Mouse (Mus musculus): Measurements from ENCODE around the gene Katnb1.

Katnb1 gene

DNA sequence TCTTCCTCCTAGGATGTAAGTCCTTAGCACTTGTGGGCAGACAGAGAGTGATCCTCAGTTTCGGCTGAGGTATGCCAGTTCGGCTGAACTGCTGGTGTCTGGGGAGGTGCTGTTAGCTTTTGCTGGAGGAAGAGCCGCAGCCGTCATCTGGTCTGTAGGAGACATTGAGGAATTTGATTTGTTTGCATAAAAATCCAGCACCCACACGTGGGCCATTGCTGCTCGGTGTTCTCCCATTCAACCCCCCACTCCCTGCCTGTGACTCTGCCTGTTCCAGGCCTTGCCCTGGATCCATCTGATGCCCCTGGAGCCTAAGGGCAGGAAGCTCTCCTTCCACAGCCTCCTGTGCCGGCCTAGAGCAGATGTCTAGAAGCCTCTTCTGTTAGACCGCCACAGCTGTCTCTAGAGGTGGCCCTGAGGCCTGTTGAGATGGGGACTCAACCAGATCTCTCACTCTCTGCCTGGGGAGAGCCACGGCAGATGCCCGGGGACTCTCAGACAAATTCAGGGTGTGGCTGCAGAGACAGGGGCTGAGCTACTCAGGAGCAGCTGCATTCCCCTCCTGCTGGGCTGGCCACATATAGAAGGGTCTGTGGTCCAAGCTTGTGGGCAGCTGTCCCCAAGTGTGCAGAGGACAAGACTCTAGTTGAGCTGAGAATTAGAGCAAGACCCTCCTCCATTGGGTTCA lies 3.9 kb downstream of the Katnb1 start:
- DNase-seq (ENCODE audit: low spot score): no peak

DNA sequence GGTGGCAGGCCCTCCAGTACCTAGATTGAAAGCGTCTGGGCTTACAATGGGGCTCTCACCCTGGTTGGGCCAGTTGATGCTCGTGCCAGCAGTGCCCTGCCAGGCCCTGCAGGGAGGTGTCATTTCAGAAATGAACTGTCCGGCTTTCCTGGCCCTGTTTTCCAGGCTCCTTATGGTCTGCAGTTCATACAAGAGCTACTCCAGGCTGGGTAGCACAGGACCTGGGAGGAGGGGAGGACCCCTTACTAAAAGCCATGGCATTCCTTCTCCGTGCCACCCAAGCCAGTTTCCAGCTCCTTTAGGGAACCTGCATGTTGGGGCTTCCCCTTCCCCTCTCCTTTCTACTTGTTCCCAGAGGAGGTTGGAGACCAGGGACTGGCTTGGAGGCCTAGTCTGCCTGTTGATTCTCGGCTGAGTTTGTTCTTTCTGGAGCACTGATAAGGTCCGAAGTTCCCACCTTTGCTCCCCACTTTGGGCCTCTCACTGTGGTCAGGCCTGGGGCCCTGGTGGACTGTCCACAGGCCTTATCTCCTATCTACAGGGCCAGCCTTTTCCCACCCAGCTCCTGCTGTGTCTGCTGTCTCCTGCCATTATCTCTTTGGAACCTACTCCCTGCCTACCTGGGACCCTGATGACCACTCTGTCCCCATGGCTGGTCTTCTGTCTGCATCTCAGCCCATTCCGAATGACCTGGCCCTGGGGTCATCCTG lies 4.6 kb downstream of the Katnb1 start:
- DNase-seq (ENCODE audit: low spot score): no peak

DNA sequence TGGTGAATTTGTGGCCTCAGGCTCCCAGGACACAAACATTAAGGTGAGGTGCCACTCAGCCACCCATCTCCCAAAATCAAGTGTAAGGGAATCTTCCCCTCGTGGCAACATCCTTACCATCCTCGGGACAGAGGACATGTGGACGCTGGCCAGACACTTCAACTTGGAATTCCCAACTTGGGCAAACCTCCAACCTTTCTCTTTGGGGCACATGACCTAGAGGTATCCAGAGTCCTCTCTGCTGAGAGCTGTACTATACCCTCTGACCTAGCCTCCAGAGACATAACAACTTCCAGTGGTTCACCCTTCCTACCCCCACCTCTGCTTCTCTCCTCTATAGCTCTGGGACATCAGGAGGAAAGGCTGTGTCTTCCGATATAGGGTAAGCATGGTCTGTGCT lies 12.6 kb downstream of the Katnb1 start:
- no peak for DNase-seq (ENCODE audit: low spot score)

DNA sequence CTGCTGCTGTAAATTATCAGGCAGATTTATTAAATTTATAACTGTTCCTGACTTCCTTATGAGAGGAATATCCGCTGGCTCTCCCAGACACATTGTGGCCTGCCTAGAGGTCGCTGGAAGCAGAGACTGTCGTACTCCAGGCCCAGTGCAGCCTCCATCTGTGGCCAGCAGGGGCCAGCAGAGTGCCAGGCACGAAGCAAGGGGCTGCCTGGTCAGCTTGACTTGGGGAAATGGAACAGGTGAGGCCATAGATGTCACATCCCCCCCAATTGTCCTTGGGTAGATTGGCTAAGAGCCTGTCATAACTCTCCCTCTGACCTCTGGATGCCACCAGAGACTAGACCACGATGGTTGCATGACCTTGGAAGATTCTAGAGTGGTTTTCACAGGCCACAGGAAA lies 18.0 kb downstream of the Katnb1 start:
- DNase-seq (ENCODE audit: low spot score): peak; percentile 75

DNA sequence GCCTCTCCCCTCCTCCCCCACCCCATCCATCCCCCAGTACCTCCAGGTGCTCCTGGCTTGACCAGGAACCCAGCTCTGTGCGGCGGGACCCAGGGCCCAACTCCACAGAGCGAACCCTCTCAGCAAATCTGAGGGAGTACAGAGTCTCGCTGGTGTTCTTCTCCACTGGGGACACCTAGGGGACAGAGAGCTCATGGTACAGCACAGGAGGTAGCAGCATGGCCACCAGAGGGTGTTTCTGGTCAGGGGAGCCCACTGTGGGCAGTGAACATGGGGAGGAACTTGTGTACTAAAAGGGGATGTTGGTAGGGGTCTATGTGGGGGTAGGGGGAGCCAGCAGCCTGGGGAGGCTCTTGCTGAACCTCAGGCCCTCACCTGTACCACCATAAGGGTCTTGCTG lies 21.0 kb downstream of the Katnb1 start:
- DNase-seq (ENCODE audit: low spot score): no peak

DNA sequence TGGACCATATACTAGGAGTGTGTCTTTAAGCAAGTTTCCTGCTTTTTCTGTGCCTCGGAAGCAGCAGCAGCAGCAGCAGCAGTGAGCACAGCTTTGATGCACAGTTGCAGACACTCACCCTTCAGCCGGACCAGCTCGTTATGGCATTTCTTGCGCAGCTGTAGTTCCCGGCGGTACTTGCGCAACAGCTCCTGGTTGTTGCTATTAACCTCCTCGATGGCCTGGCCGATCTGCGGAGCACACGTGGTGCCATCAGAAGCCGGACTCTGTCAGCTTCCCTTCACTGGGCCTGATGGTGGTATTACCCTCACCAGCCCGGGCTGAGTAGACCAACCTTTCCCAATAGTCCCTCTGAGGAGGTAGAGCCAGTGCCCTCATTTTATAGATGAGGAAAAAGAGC lies 26.3 kb downstream of the Katnb1 start:
- no peak for DNase-seq (ENCODE audit: low spot score)

DNA sequence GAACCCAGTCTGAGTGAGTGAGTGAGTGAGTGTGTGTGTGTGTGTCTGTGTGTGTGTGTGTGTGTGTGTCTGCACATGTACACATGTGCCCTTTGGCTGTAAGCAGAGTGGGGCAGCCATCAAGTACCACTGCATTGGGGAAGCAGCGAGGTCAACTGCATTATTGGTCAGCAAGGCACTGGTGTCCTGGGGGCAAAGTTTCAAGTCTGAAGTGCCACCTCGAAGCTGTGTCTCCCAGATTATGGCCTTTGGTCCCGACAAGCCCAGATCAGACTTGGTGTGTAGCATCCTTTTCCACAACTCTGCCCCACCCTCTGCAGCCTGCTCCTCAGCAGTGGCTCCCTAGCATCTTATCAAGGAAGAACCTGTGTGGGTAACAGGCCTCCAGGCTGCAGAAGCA lies 31.6 kb downstream of the Katnb1 start:
- DNase-seq (ENCODE audit: low spot score): no peak

DNA sequence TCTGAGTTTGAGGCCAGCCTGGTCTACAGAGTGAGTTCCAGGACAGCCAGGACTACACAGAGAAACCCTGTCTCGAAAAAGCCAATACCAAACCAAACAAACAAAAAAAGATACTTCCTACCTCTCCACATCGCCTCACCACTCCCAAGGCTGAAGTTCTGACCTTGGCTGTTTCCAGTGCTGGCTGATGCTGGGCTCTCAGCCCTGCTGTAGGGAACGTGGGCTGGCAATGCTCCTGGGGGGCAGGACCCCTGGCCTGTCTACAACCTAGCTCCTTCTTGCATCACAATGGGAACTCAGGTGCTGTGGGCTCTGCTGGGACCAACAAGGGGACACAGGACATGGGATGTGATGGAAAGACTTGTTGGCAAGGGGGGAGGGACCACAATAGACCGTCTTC lies 32.1 kb downstream of the Katnb1 start:
- no peak for DNase-seq (ENCODE audit: low spot score)

DNA sequence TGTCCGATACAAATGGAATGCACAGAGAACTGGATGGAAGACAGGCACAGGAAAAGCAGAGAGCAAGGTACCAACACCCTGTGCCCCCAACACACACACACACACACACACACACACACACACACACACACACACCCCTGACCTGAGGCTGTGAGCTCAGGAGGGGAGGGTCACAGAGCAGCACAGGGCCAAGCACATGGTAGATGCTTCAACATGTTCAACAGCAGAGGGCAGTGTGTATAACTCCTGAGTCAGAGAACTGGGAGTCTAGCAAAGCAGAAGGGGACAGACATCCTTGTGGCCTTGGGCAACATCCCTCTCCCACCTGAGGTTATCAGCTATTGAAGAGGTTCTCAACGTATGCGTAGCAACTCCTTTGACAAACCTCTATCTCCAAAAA lies 32.8 kb downstream of the Katnb1 start:
- DNase-seq (ENCODE audit: low spot score): no peak

DNA sequence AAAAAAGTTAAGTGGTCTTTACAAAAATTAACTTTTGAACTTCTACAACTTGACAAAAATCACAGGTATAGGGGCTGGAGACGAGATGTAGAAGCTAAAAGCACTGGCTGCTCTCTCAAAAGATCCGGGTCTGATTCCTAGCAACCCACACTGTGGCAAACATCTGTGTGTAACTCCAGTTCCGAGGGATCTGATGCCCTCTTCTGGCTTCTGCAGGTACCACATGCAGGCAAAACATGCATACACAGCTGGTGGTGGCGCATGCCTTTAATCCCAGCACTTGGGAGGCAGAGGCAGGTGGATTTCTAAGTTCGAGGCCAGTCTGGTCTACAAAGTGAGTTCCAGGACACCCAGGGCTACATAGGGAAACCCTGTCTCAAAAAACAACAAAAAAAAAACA lies 42.5 kb downstream of the Katnb1 start:
- no peak for DNase-seq (ENCODE audit: low spot score)

DNA sequence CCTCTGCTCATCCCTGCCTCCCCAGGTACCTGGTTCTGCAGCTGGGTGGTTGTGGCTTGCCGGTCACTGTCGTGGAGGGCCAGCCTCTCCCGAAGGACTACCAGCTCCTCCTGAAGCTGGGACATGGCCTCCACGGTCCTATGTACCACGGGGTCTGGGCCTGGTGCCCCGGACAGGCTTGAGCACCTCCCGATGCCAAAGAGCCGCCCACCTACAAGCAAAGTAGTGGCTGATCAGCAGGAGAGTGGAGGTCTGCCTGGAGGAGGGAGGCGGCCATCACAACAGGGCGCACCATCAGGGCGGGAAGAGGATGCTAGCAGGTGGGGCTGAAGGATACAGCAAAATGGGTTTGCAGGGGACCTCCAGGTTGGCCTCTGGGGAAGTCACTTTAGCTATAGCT lies 45.5 kb downstream of the Katnb1 start:
- DNase-seq (ENCODE audit: low spot score): no peak

DNA sequence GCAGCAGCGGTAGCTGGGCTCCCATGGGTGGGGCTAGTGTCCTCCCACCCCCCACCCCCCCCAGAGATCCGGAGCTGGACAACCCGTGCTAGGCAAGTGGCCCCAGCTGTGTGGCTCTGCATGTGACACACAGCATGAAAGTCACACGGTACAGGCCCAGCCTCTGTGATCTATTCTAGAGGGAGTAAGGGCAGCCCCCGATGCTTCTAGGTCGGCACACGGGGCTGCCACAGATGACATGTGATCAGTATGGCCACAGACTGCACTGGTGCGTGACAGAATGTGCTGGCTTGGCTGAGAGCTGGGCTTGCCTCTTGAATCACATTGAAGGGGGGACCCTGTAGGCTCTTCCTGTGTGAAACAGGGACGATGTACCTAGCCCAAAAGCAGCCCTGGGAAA lies 46.7 kb downstream of the Katnb1 start:
- no peak for DNase-seq (ENCODE audit: low spot score)

DNA sequence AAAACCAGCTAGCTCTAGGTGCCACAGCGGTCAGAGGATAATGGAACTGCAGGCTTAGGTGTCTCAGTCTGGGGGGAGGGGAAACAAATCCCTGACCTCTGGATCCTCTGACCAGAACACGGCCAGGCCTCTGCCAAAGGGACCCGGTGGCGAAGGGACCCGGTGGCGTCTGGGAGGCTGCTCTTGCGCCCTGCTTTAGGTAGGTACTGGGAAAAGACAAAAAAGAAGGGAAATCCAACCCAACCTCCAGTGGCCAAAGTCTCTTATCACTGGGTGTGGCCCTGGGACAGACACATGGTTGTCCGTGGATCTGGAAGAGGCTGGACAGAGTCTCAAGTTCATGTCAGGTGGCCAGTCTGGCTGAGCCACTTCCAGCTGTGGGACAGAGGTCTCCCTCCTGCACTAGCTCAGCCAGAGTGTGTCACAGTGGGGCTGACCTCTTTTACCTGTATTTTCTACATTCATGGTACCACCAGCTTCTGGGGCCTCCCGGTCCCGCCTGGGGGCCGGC lies 47.8 kb downstream of the Katnb1 start:
- DNase-seq (ENCODE audit: low spot score): no peak

DNA sequence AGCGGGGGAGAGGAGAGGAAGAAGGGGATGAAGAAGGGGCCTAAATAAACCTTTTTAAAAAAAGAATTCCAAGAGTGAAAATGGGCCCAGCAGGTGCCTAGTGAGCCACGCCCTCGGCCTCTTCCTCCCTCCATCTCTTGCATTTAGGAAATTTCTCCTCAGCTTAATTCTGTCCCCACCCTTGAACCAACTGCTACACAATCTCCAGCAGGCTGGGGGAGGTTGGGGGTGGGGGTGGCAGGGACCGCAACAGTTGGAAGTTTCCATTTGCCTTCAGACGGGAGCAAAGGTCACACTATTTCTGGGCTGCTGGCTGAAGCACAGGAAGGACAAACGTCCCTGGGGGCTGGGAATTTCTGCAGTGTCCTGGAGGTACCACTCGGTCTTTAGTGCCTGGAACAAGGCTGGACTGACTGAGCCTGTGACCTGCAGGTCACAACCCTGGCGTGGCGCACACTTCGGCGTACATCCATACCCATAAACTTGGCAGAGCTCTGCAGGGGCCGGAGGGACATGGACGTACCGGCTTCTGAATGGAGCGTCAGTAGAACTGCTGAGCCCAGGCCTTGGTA lies 50.1 kb downstream of the Katnb1 start:
- DNase-seq (ENCODE audit: low spot score): no peak

DNA sequence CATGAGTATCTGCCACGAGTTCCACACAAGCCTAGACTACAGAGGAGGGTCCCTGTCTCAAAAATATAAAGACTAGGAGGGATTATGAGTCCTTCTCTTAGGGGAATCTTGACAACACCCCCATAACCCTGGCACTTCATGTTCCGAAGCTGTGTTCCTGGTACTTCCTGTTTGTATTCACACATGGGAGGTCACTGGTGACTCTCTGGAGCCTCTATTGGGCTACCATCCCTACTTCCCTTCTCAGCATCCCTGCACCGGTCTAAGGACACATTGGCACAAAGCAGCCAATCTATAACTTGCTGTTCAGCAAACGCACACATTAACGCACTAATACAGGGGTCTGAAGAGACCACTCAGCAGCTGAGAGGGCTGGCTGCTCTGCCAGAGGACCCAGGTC lies 51.0 kb downstream of the Katnb1 start:
- no peak for DNase-seq (ENCODE audit: low spot score)

DNA sequence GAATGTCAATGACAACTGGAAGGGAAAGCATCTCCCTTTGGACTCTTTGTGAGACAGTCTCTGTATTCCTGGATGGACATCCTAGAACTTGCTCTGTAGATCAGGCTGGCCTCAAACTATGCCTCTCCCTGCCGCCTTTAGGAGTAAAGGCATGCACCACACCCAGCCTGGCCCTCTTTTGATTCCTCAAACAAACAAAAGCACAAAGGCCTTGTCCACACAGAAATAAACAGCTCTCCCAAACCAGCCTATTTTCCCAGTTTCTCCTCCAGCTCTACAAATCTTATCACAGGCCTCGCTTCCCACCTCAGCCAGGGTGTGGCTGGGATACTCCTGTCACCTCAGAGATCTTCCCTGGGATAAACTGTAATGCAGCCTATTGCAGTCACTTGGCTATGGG lies 53.2 kb downstream of the Katnb1 start:
- no peak for DNase-seq (ENCODE audit: low spot score)

DNA sequence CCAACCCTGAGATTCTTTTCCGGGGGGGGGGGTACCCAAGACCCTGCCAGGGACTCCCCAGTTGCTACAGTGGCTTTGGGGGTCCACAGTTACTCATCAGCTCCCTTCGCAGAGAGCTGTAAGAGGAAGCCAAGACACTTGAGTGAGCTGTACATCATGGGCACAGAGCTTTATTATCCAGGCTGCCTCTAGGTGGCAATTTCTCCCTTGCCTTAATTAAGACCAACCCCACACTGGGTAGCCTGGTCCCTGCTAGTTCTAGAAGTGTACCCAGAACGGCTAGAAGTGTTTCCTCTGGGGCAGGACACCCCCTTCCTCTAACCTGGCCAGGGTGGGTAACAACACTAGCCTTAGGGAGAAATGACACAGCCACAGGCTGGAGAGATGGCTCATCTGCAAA lies 54.3 kb downstream of the Katnb1 start:
- DNase-seq (ENCODE audit: low spot score): no peak

DNA sequence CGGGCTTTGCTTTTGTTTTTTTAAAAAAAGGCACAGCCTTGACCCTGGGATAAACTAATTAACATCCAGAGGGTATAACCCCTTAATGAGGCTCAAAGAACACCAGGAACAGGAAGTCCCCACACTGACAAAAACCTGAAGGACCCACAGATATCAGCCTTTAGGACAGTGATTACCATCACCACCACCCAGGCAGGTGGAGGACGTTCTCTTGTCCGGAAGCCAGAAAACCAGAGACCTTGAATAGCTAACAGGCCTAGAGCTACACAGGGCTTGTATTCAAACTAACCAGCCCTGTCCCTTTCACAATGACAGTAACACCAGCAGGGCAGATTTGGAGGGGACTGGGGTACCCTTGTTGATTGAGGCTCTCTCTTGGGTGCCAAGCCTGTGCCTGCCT lies 55.2 kb downstream of the Katnb1 start:
- no peak for DNase-seq (ENCODE audit: low spot score)

DNA sequence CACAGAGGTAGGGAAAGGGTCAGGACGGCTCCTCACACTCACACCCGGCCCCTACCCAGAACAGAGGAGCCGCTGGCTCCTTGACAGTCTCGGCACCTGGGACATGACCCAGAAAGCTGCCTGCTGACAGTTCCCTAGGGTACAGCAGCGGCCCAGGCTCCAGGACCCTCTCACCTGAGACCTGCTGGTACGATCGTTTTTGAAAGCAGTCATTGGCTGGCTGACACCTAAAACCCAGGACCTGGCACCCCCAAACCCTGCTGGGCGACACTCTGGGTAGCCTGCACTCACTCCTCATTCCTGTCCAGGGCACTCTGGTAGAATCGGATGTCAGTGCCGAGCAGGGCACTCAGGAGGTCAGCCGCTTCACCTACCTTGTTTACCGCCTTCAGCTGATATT lies 56.2 kb downstream of the Katnb1 start:
- no peak for DNase-seq (ENCODE audit: low spot score)

DNA sequence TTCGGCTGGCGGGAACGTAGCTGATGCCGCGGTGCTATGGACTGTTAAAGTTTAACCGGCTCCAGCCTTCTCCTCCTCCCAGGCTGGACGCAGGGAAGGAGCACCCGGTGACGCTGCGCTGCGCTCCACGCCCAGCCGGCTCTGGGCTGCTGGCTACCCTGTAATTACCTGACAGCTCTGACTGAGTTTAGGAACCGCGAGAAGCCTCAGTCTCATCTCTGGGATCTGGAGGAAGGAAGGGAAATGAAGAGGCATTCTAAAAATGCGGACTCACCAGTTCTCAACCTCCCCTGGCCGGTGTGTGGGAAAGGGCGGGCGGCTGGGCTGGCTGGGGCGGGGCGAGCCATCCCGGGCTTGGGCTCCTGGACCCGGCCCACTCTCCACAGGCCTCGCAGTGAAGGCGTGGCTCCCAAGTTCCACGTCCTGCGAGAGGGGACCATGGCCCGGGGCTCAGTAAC lies 56.7 kb downstream of the Katnb1 start:
- peak; percentile 80 for DNase-seq (ENCODE audit: low spot score)

DNA sequence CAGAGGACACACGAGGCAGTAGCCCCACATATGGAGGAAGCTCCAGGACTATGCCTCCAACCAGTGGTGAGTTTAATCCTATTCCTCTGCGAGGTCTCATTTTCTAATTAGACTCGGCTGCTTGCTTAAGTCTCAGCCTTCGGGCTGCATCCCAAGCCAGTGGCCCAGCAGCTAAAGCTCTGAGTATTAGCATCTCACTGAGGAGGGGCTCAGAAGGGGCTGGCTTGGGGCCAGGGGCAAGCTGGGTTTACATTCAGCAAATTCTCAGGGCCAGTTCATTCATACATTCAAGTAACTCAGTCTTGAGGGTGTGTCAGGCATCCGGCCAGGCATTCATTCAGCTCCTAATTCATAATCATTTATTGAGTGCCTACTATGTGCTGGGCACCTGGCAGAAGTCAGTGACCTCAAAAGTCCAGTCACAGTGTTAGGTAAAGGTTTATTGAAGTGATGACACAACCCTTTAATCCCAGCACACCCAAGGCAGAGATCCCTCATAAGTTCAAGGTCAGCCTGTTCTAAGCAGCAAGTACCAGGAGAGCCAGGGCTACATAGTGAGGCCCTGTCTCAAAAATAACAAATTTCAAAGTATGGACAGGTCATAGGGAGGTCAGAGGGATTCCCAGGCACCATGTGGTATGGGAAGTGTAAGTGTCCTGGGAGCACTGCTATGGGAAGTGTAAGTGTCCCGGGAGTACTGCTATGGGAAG lies 57.5 kb downstream of the Katnb1 start:
- DNase-seq (ENCODE audit: low spot score): no peak

DNA sequence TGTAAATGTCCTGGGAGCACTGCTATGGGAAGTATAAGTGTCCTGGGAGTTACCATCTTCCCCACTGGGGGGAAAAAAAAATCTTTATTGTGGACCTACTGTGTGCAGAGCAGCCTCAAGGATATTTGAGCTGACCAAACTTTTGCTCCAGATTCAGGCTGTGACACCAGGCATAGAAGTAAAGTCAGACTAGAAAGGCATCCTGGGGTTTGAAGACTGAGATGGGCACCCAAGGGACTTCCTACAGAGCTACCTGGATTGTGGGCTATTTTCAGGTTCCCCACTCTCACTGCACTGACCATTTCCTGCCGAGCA lies 58.0 kb downstream of the Katnb1 start:
- DNase-seq (ENCODE audit: low spot score): no peak

DNA sequence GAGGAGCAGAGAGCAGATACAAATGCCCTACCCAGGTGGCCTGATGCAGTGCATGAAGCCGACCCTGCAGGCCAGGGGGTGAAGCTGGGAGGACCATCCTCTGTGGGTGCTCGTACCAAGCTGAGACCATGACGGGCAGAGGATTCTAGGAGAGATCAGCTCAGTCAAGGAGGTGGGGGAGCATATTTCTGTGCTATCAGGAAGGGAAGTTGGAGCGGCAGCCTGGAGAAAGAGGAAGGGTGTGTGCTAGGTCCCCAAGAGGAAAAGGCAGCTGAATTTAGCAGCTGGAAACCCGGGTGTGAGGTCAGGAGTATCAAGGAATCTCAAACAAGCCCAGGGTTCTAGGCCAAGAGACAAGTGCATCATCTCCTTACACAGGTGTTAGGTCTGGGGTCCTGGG lies 59.6 kb downstream of the Katnb1 start:
- no peak for DNase-seq (ENCODE audit: low spot score)

Measured in urinary bladder, postnatal 14 days (tissue).